Mouse (Mus musculus): ENCODE results near the gene Ifitm2.

- no peak for TF ChIP-seq CTCF (IDR thresholded peaks at IDR 0.05; ENCODE audit: control insufficient read depth, insufficient read depth, insufficient read length)
- peak; percentile 31 for TF ChIP-seq MYOD1 (IDR thresholded peaks at IDR 0.05; ENCODE audit: control insufficient read depth, insufficient read length, low read depth)
- no peak for TF ChIP-seq FOSL1 (IDR thresholded peaks at IDR 0.05; ENCODE audit: insufficient read depth, low read length, poor library complexity, severe bottlenecking)
- TF ChIP-seq CEBPB (IDR thresholded peaks at IDR 0.05; ENCODE audit: low read depth), result no peak
- no peak for TF ChIP-seq MYOG (IDR thresholded peaks at IDR 0.05; ENCODE audit: control insufficient read depth, extremely low read depth, insufficient read length)
Observed at GRCm38 (mm10) chr7:140907131-140907530, 48.7 kb downstream of the Ifitm2 start.
